Mouse (Mus musculus): ENCODE measurements around the gene Fev.

Gene Fev

GRCm38 (mm10) chr1:74885369-74886042 lies at the start of gene Fev:
Fev (minus strand) TSS chr1:74885419.
- DNase-seq: no peak

GRCm38 (mm10) chr1:74927621-74928296 lies 42.5 kb upstream of the Fev start:
- DNase-seq: no peak

GRCm38 (mm10) chr1:74926721-74927120 lies 41.5 kb upstream of the Fev start:
- DNase-seq: peak; percentile 27

GRCm38 (mm10) chr1:74924464-74924863 lies 39.2 kb upstream of the Fev start:
- no peak for DNase-seq

- DNase-seq: no peak
Observed at GRCm38 (mm10) chr1:74915706-74916105, 30.5 kb upstream of the Fev start.

GRCm38 (mm10) chr1:74902191-74902590 lies 17.0 kb upstream of the Fev start:
- no peak for DNase-seq

GRCm38 (mm10) chr1:74901686-74902085 lies 16.5 kb upstream of the Fev start:
- peak; percentile 59 for DNase-seq

- DNase-seq: no peak
Observed at GRCm38 (mm10) chr1:74900341-74901285, 15.4 kb upstream of the Fev start.

GRCm38 (mm10) chr1:74898656-74899431 lies 13.6 kb upstream of the Fev start:
- DNase-seq: no peak

GRCm38 (mm10) chr1:74897976-74898375 lies 12.8 kb upstream of the Fev start:
- no peak for DNase-seq

GRCm38 (mm10) chr1:74894966-74895365 lies 9.7 kb upstream of the Fev start:
- DNase-seq: peak; percentile 52

GRCm38 (mm10) chr1:74893134-74893855 lies 8.1 kb upstream of the Fev start, which contains the start of gene Cryba2:
Cryba2 (minus strand) TSS chr1:74893143.
- DNase-seq: peak; percentile 57

GRCm38 (mm10) chr1:74892351-74893133 lies 7.3 kb upstream of the Fev start:
- DNase-seq: no peak

- DNase-seq: no peak
Observed at GRCm38 (mm10) chr1:74891513-74891912, 6.3 kb upstream of the Fev start.

- DNase-seq: no peak
Observed at GRCm38 (mm10) chr1:74884196-74885141, 750 bp downstream of the Fev start.

GRCm38 (mm10) chr1:74883441-74883840 lies 1.8 kb downstream of the Fev start:
- no peak for DNase-seq

- DNase-seq: no peak
Observed at GRCm38 (mm10) chr1:74882828-74883227, 2.4 kb downstream of the Fev start.

- no peak for DNase-seq
Observed at GRCm38 (mm10) chr1:74882055-74882734, 3.0 kb downstream of the Fev start.

- peak; percentile 73 for DNase-seq
Observed at GRCm38 (mm10) chr1:74880785-74881360, 4.3 kb downstream of the Fev start.
